Mouse (Mus musculus) hindbrain, embryonic 12.5 days (tissue): ENCODE measurements around the gene Sdhb. TPM values are rescaled to one million over a fixed set of nuclear protein-coding genes. Genes with fewer than 3 reads are reported as not detected.

Experiments
- ATAC-seq: fragments of 200-750 bp; cut with Nextera tagmentation; 2 replicates; pipeline ENCODE4 v1.8.0; 2017; ENCODE audit warnings: moderate TSS enrichment; ENCODE audit not compliant: low FRiP score
- H3K27ac ChIP-seq: fragments of 300-500 bp; sonication (generic); 2 replicates; pipeline ENCODE4 v1.5.1; 2016; ENCODE audit warnings: mild to moderate bottlenecking
- H3K27me3 ChIP-seq: fragments of 300-500 bp; sonication (generic); 2 replicates; pipeline ENCODE4 v1.6.1; 2016; ENCODE audit warnings: mild to moderate bottlenecking
- H3K36me3 ChIP-seq: fragments of 300-500 bp; sonication (generic); 2 replicates; pipeline ENCODE4 v1.6.1; 2016; ENCODE audit warnings: mild to moderate bottlenecking
- H3K4me1 ChIP-seq: fragments of 300-500 bp; sonication (generic); 2 replicates; pipeline ENCODE4 v1.6.1; 2016
- H3K4me2 ChIP-seq: fragments of 300-500 bp; sonication (generic); replicated peaks from 2 replicates; pipeline ENCODE4 v1.6.1; 2016; ENCODE audit warnings: mild to moderate bottlenecking
- H3K4me3 ChIP-seq: fragments of 300-500 bp; sonication (generic); 2 replicates; pipeline ENCODE4 v1.5.1; 2016; ENCODE audit warnings: mild to moderate bottlenecking
- H3K9ac ChIP-seq: fragments of 300-500 bp; sonication (generic); 2 replicates; pipeline ENCODE4 v1.6.1; 2016; ENCODE audit warnings: mild to moderate bottlenecking, moderate library complexity
- H3K9me3 ChIP-seq: fragments of 300-500 bp; sonication (generic); replicated peaks from 2 replicates; pipeline ENCODE4 v1.6.1; 2016; ENCODE audit warnings: mild to moderate bottlenecking
- WGBS: fragments of 180-500 bp; shearing (Covaris S2); methylation state at CpG from one replicate; pipeline ENCODE4 v1.1.7; 2016; 5-methylcytosine and 5-hydroxymethylcytosine counted together
- polyA plus RNA-seq: library from polyadenylated mRNA; unstranded; fragments of >200 nt; fragmentation: Nextera tagmentation; extraction: Ambion mirVana; gene quantifications from 2 replicates; pipeline ENCODE4 v1.2.1, GENCODE M21; 2016

The Sdhb gene
- polyA plus RNA-seq, 1 experiment from 2014 or later, result 383 TPM

GRCm38 (mm10) chr4:140963941-140964597, 3.1 kb downstream of the Sdhb start:
- Histone ChIP-seq H3K4me3 (no peak overlapping the region), H3K27ac (no peak overlapping the region), H3K9ac (no peak overlapping the region; the same call in 1 of the 2 replicates), H3K4me1 (peaks cover 31% of the 10 kb centered on the region), H3K4me2 (no peak overlapping the region), H3K9me3 (no peaks in the 10 kb centered on the region), H3K36me3 (peaks cover 27% of the 10 kb centered on the region), H3K27me3 (no peaks in the 10 kb centered on the region)
- no peak for ATAC-seq
- 79% methylated on average over 9 of the region's 9 CpGs for WGBS

- Histone ChIP-seq H3K4me1 (peaks cover 31% of the 10 kb centered on the region), H3K4me3 (no peak overlapping the region), H3K36me3 (peaks cover 32% of the 10 kb centered on the region), H3K27me3 (no peaks in the 10 kb centered on the region), H3K4me2 (no peak overlapping the region), H3K9ac (no peak overlapping the region), H3K9me3 (no peaks in the 10 kb centered on the region), H3K27ac (no peak overlapping the region)
- WGBS, result 15% methylated on average over 7 of the region's 7 CpGs
- no peak for ATAC-seq
These were observed 3.6 kb downstream of the Sdhb start for GRCm38 (mm10) chr4:140964620-140965019.

GRCm38 (mm10) chr4:140967386-140968159, 6.6 kb downstream of the Sdhb start:
- no peak overlapping the region for H3K4me3 ChIP-seq
- no peak overlapping the region for H3K27ac ChIP-seq
- H3K27me3 ChIP-seq, result no peaks in the 10 kb centered on the region
- no peak overlapping the region for H3K9ac ChIP-seq
- no peak for ATAC-seq
- H3K4me2 ChIP-seq, result no peak overlapping the region
- H3K4me1 ChIP-seq, result peaks cover 16% of the 10 kb centered on the region
- 86% methylated on average over 11 of the region's 11 CpGs for WGBS
- H3K9me3 ChIP-seq, result no peaks in the 10 kb centered on the region
- H3K36me3 ChIP-seq, result peaks cover 61% of the 10 kb centered on the region

GRCm38 (mm10) chr4:140971691-140972090, 10.7 kb downstream of the Sdhb start:
- H3K4me2 ChIP-seq, result no peak overlapping the region
- H3K36me3 ChIP-seq, result peaks cover 91% of the 10 kb centered on the region
- no peak overlapping the region for H3K27ac ChIP-seq
- ATAC-seq, result no peak
- H3K9ac ChIP-seq, result no peak overlapping the region
- no peak overlapping the region for H3K4me3 ChIP-seq
- H3K9me3 ChIP-seq, result no peaks in the 10 kb centered on the region
- no peaks in the 10 kb centered on the region for H3K4me1 ChIP-seq
- 91% methylated on average over 13 of the region's 13 CpGs for WGBS
- H3K27me3 ChIP-seq, result no peaks in the 10 kb centered on the region

- H3K27ac ChIP-seq, result no peak overlapping the region
- H3K4me2 ChIP-seq, result no peak overlapping the region
- H3K9me3 ChIP-seq, result no peaks in the 10 kb centered on the region
- H3K4me3 ChIP-seq, result no peak overlapping the region
- WGBS, result 93% methylated on average over 6 of the region's 6 CpGs
- no peaks in the 10 kb centered on the region for H3K27me3 ChIP-seq
- ATAC-seq, result no peak
- no peaks in the 10 kb centered on the region for H3K4me1 ChIP-seq
- H3K36me3 ChIP-seq, result peaks cover 96% of the 10 kb centered on the region
- H3K9ac ChIP-seq, result no peak overlapping the region
These were observed 13.4 kb downstream of the Sdhb start for GRCm38 (mm10) chr4:140974408-140974807.

- no peaks in the 10 kb centered on the region for H3K4me1 ChIP-seq
- no peaks in the 10 kb centered on the region for H3K9me3 ChIP-seq
- no peaks in the 10 kb centered on the region for H3K27me3 ChIP-seq
- H3K4me2 ChIP-seq, result no peak overlapping the region
- H3K36me3 ChIP-seq, result peaks cover 91% of the 10 kb centered on the region
- 97% methylated on average over 7 of the region's 7 CpGs for WGBS
- H3K27ac ChIP-seq, result no peak overlapping the region
- no peak for ATAC-seq
- H3K9ac ChIP-seq, result no peak overlapping the region
- no peak overlapping the region for H3K4me3 ChIP-seq
These were observed 14.4 kb downstream of the Sdhb start for GRCm38 (mm10) chr4:140975356-140975755.

- no peaks in the 10 kb centered on the region for H3K27me3 ChIP-seq
- no peak overlapping the region for H3K4me2 ChIP-seq
- no peak for ATAC-seq
- 0 out of 2 replicates have a peak, but pooled peaks cover 8% of the 10 kb centered on the region for H3K9me3 ChIP-seq
- H3K27ac ChIP-seq, result no peak overlapping the region
- no peaks in the 10 kb centered on the region for H3K4me1 ChIP-seq
- H3K36me3 ChIP-seq, result peaks cover 73% of the 10 kb centered on the region
- 89% methylated on average over 10 of the region's 10 CpGs for WGBS
- H3K4me3 ChIP-seq, result no peak overlapping the region
- H3K9ac ChIP-seq, result no peak overlapping the region
These were observed 16.3 kb downstream of the Sdhb start for GRCm38 (mm10) chr4:140977278-140977677.

- H3K4me1 ChIP-seq, result peaks cover 4% of the 10 kb centered on the region; the same call in 1 of the 2 replicates
- no peak overlapping the region for H3K4me3 ChIP-seq
- 0 out of 2 replicates have a peak, but pooled peaks cover 8% of the 10 kb centered on the region for H3K9me3 ChIP-seq
- H3K27ac ChIP-seq, result no peak overlapping the region
- H3K4me2 ChIP-seq, result no peak overlapping the region
- ATAC-seq, result no peak
- H3K9ac ChIP-seq, result no peak overlapping the region
- 94% methylated on average over 14 of the region's 14 CpGs for WGBS
- no peaks in the 10 kb centered on the region for H3K27me3 ChIP-seq
- H3K36me3 ChIP-seq, result peaks cover 65% of the 10 kb centered on the region
These were observed 17.1 kb downstream of the Sdhb start for GRCm38 (mm10) chr4:140977886-140978692.

- 83% methylated on average over 2 of the region's 2 CpGs for WGBS
- H3K4me1 ChIP-seq, result peaks cover 14% of the 10 kb centered on the region
- H3K9ac ChIP-seq, result no peak overlapping the region
These were observed 20.6 kb downstream of the Sdhb start for GRCm38 (mm10) chr4:140981605-140982004.

GRCm38 (mm10) chr4:140982808-140983207, 21.8 kb downstream of the Sdhb start:
- Histone ChIP-seq H3K9ac (no peak overlapping the region), H3K9me3 (0 out of 2 replicates have a peak, but pooled peaks cover 8% of the 10 kb centered on the region), H3K4me2 (no peak overlapping the region), H3K4me1 (peaks cover 21% of the 10 kb centered on the region), H3K36me3 (peaks cover 21% of the 10 kb centered on the region), H3K27me3 (no peaks in the 10 kb centered on the region), H3K4me3 (no peak overlapping the region), H3K27ac (no peak overlapping the region; the same call in 1 of the 2 replicates)
- 59% methylated on average over 4 of the region's 4 CpGs for WGBS
- no peak for ATAC-seq

More at GRCm38 (mm10) chr4:140981605-140982004, 20.6 kb downstream of the Sdhb start:
- Histone ChIP-seq H3K4me3 (no peak overlapping the region), H3K27me3 (no peaks in the 10 kb centered on the region), H3K27ac (no peak overlapping the region), H3K36me3 (peaks cover 33% of the 10 kb centered on the region), H3K4me2 (no peak overlapping the region), H3K9me3 (0 out of 2 replicates have a peak, but pooled peaks cover 8% of the 10 kb centered on the region)
- no peak for ATAC-seq

GRCm38 (mm10) chr4:140983442-140983841, 22.4 kb downstream of the Sdhb start:
- H3K27ac ChIP-seq, result no peak overlapping the region; the same call in 1 of the 2 replicates
- peaks cover 15% of the 10 kb centered on the region for H3K36me3 ChIP-seq
- H3K4me1 ChIP-seq, result peaks cover 27% of the 10 kb centered on the region
- WGBS, result 18% methylated on average over 9 of the region's 9 CpGs
- H3K27me3 ChIP-seq, result no peaks in the 10 kb centered on the region
- no peak overlapping the region for H3K9ac ChIP-seq
- H3K4me2 ChIP-seq, result no peak overlapping the region
- H3K9me3 ChIP-seq, result 0 out of 2 replicates have a peak, but pooled peaks cover 8% of the 10 kb centered on the region
- no peak overlapping the region for H3K4me3 ChIP-seq
- no peak for ATAC-seq

GRCm38 (mm10) chr4:140984544-140984943, 23.5 kb downstream of the Sdhb start:
- Histone ChIP-seq H3K4me1 (peaks cover 38% of the 10 kb centered on the region), H3K4me2 (no peak overlapping the region), H3K27ac (no peak overlapping the region), H3K27me3 (no peaks in the 10 kb centered on the region), H3K4me3 (no peak overlapping the region), H3K36me3 (peaks cover 4% of the 10 kb centered on the region), H3K9me3 (0 out of 2 replicates have a peak, but pooled peaks cover 8% of the 10 kb centered on the region), H3K9ac (no peak overlapping the region)
- ATAC-seq, result no peak
- 84% methylated on average over 6 of the region's 6 CpGs for WGBS
